Mouse (Mus musculus) bone marrow, adult 2 months (tissue): ENCODE results near the gene Sema3f.

ENCODE experiments used
- CTCF ChIP-seq: fragments of 200-500 bp; IDR thresholded peaks from 2 replicates; pipeline ENCODE4 v1.5.1; 2011; ENCODE audit warnings: low read length, control low read depth; ENCODE audit not compliant: control insufficient read depth, insufficient read depth
- POLR2A ChIP-seq: fragments of 200-500 bp; IDR thresholded peaks from 2 replicates; pipeline ENCODE4 v1.6.1; 2011; ENCODE audit warnings: low read depth, mild to moderate bottlenecking, control low read depth, low read length, borderline replicate concordance; ENCODE audit not compliant: control insufficient read depth

GRCm38 (mm10) chr9:107650225-107650624 lies 60.0 kb downstream of the Sema3f start:
- TF ChIP-seq CTCF (no peak), POLR2A (no peak)
